Mouse (Mus musculus): Measurements from ENCODE around the gene C1ql4. TPM values are rescaled to one million over a fixed set of nuclear protein-coding genes. Genes with fewer than 3 reads are reported as not detected.

C1ql4 gene
- polyA plus RNA-seq, 1 experiment from 2014 or later: not detected

Small RNA genes within 50 kb of the gene (microRNA-seq; reads per million reads assigned to microRNA genes)
- gene Mir6960: not detected

Other genes starting within 250 kb of the C1ql4 start
- gene Kmt2d, start 216.6 kb downstream of the C1ql4 start, polyA plus RNA-seq (2015; fragmentation: Nextera tagmentation; extraction: Ambion mirVana): 10.1 and 11.4 TPM in 2 replicates
- gene Rhebl1, start 193.3 kb downstream of the C1ql4 start, polyA plus RNA-seq (2015; fragmentation: Nextera tagmentation; extraction: Ambion mirVana): 8.2 and 9.8 TPM in 2 replicates
- 0.84 and 1.1 TPM in 2 replicates for gene Dhh, start 189.3 kb downstream of the C1ql4 start, polyA plus RNA-seq (2015; fragmentation: Nextera tagmentation; extraction: Ambion mirVana)
- gene Lmbr1l, start 169.6 kb downstream of the C1ql4 start, polyA plus RNA-seq (2015; fragmentation: Nextera tagmentation; extraction: Ambion mirVana): 14.8 and 18.3 TPM in 2 replicates
- 1,202 and 1,296 TPM in 2 replicates for gene Tuba1b, start 153.3 kb downstream of the C1ql4 start, polyA plus RNA-seq (2015; fragmentation: Nextera tagmentation; extraction: Ambion mirVana)
- gene Gm49450, start 134.3 kb downstream of the C1ql4 start, polyA plus RNA-seq (2015; fragmentation: Nextera tagmentation; extraction: Ambion mirVana): not detected in 2 replicates
- 1,001 and 1,036 TPM in 2 replicates for gene Tuba1a, start 134.1 kb downstream of the C1ql4 start, polyA plus RNA-seq (2015; fragmentation: Nextera tagmentation; extraction: Ambion mirVana)
- 196 and 209 TPM in 2 replicates for gene Tuba1c, start 57.9 kb downstream of the C1ql4 start, polyA plus RNA-seq (2015; fragmentation: Nextera tagmentation; extraction: Ambion mirVana)
- 24.4 and 25.4 TPM in 2 replicates for gene Prph, start 32.6 kb downstream of the C1ql4 start, polyA plus RNA-seq (2015; fragmentation: Nextera tagmentation; extraction: Ambion mirVana)
- gene Troap, start 13.2 kb downstream of the C1ql4 start, polyA plus RNA-seq (2015; fragmentation: Nextera tagmentation; extraction: Ambion mirVana): 25.6 and 26.4 TPM in 2 replicates
- gene Dnajc22, start 5.4 kb upstream of the C1ql4 start, polyA plus RNA-seq (2015; fragmentation: Nextera tagmentation; extraction: Ambion mirVana): 14.1 TPM in 2 replicates
- gene Spats2, start 38.1 kb upstream of the C1ql4 start, polyA plus RNA-seq (2015; fragmentation: Nextera tagmentation; extraction: Ambion mirVana): 18.3 and 20.2 TPM in 2 replicates
- 0.52 and 0.66 TPM in 2 replicates for gene Kcnh3, start 137.0 kb upstream of the C1ql4 start, polyA plus RNA-seq (2015; fragmentation: Nextera tagmentation; extraction: Ambion mirVana)
- 98.7 and 113 TPM in 2 replicates for gene Mcrs1, start 164.1 kb upstream of the C1ql4 start, polyA plus RNA-seq (2015; fragmentation: Nextera tagmentation; extraction: Ambion mirVana)
- 42.5 and 44.3 TPM in 2 replicates for gene Prpf40b, start 207.3 kb upstream of the C1ql4 start, polyA plus RNA-seq (2015; fragmentation: Nextera tagmentation; extraction: Ambion mirVana)
- gene Fam186b, start 208.1 kb upstream of the C1ql4 start, polyA plus RNA-seq (2015; fragmentation: Nextera tagmentation; extraction: Ambion mirVana): 0.06 and 0.10 TPM in 2 replicates